Mouse (Mus musculus) myocyte (in vitro differentiated cells): ENCODE measurements around the gene Camkk2. TPM values are rescaled to one million over a fixed set of nuclear protein-coding genes. Genes with fewer than 3 reads are reported as not detected.

Experiments
- H3K27me3 ChIP-seq: one replicate; pipeline ENCODE4 v1.6.1; 2011; ENCODE audit not compliant: control insufficient read depth, insufficient read depth, insufficient read length
- H3K36me3 ChIP-seq: one replicate; pipeline ENCODE4 v1.6.1; 2011; ENCODE audit not compliant: control insufficient read depth, insufficient read depth
- H3K4me2 ChIP-seq: one replicate; pipeline ENCODE4 v1.6.1; 2011; ENCODE audit warnings: low read depth, control low read depth
- H3K4me3 ChIP-seq: one replicate; pipeline ENCODE4 v1.5.1; 2011; ENCODE audit warnings: mild to moderate bottlenecking, control low read depth, moderate library complexity
- H3K79me2 ChIP-seq: one replicate; pipeline ENCODE4 v1.6.1; 2011; ENCODE audit not compliant: control insufficient read depth, insufficient read depth
- H3ac ChIP-seq: one replicate; pipeline ENCODE4 v1.6.1; 2011; ENCODE audit not compliant: control insufficient read depth, insufficient read length
- CEBPB ChIP-seq: IDR thresholded peaks from 2 replicates; pipeline ENCODE4 v1.6.1; 2011; ENCODE audit warnings: mild to moderate bottlenecking, moderate library complexity; ENCODE audit not compliant: poor library complexity, insufficient read depth, severe bottlenecking
- E2F4 ChIP-seq: IDR thresholded peaks from one replicate; pipeline ENCODE4 v1.6.1; 2011; ENCODE audit warnings: mild to moderate bottlenecking, control low read depth, moderate library complexity; ENCODE audit not compliant: insufficient read depth
- MAX ChIP-seq: IDR thresholded peaks from one replicate; pipeline ENCODE4 v1.6.1; 2011; ENCODE audit warnings: low read depth, mild to moderate bottlenecking, control low read depth
- MYOD1 ChIP-seq, 3 experiments: IDR thresholded peaks; one replicate each; pipeline ENCODE4 v1.6.1; 2011; ENCODE audit warnings: control low read depth in 2 of 3, low read depth in 2 of 3, mild to moderate bottlenecking in 2 of 3, moderate library complexity in 1 of 3; ENCODE audit not compliant: insufficient read length in 2 of 3, control insufficient read depth in 1 of 3
- MYOG ChIP-seq, 3 experiments: IDR thresholded peaks; one replicate each; pipeline ENCODE4 v1.6.1; 2011; ENCODE audit warnings: control low read depth in 2 of 3, low read depth in 2 of 3, mild to moderate bottlenecking in 2 of 3; ENCODE audit not compliant: insufficient read length in 2 of 3, control insufficient read depth in 1 of 3, insufficient read depth in 1 of 3
- POLR2A ChIP-seq: IDR thresholded peaks from one replicate; pipeline ENCODE4 v1.6.1; 2011; ENCODE audit warnings: low read depth, mild to moderate bottlenecking, control low read depth, moderate library complexity; ENCODE audit not compliant: insufficient read length
- POLR2AphosphoS2 ChIP-seq: IDR thresholded peaks from one replicate; pipeline ENCODE4 v1.6.1; 2011; ENCODE audit warnings: low read depth, control low read depth; ENCODE audit not compliant: insufficient read length
- REST ChIP-seq: IDR thresholded peaks from one replicate; pipeline ENCODE4 v1.6.1; 2011; ENCODE audit warnings: mild to moderate bottlenecking, control low read depth, moderate library complexity; ENCODE audit not compliant: insufficient read depth, insufficient read length
- SRF ChIP-seq: IDR thresholded peaks from one replicate; pipeline ENCODE4 v1.6.1; 2011; ENCODE audit warnings: low read depth; ENCODE audit not compliant: control insufficient read depth, insufficient read length
- TCF12 ChIP-seq: IDR thresholded peaks from one replicate; pipeline ENCODE4 v1.6.1; 2011; ENCODE audit warnings: mild to moderate bottlenecking, control low read depth; ENCODE audit not compliant: poor library complexity, insufficient read depth, severe bottlenecking
- TCF3 ChIP-seq: IDR thresholded peaks from one replicate; pipeline ENCODE4 v1.6.1; 2011; ENCODE audit warnings: low read depth, control low read depth; ENCODE audit not compliant: insufficient read length
- USF1 ChIP-seq: IDR thresholded peaks from one replicate; pipeline ENCODE4 v1.6.1; 2011; ENCODE audit warnings: low read depth, mild to moderate bottlenecking, control low read depth, moderate library complexity
- polyA plus RNA-seq: library from polyadenylated mRNA; unstranded; fragments of >200 nt; fragmentation: generic; extraction: Trizol; gene quantifications from one replicate; pipeline ENCODE4 v1.2.1, GENCODE M21; 2012; ENCODE audit warnings: missing spikeins

Gene Camkk2
- polyA plus RNA-seq, 1 experiment: 8.2 TPM

GRCm38 (mm10) chr5:122689153-122689552 lies 90.1 kb downstream of the Camkk2 start:
- H3K27me3 ChIP-seq: peaks cover 5% of the 10 kb centered on the region
- no peaks in the 10 kb centered on the region for H3K36me3 ChIP-seq
- TF ChIP-seq SRF: no peak
- no peak for TF ChIP-seq REST
- TF ChIP-seq POLR2AphosphoS2: no peak
- TF ChIP-seq MYOD1 (IDR thresholded peaks at IDR 0.05; ENCODE audit: control insufficient read depth in 1 of 3, insufficient read length in 2 of 3, low read depth in 2 of 3): no peak
- TF ChIP-seq E2F4: no peak
- TF ChIP-seq TCF12: no peak
- no peak for TF ChIP-seq MYOG (IDR thresholded peaks at IDR 0.05; ENCODE audit: control insufficient read depth in 1 of 3, insufficient read depth in 1 of 3, insufficient read length in 2 of 3, low read depth in 2 of 3)
- TF ChIP-seq TCF3: no peak
- TF ChIP-seq MAX: no peak
- no peak for TF ChIP-seq POLR2A
- TF ChIP-seq CEBPB: no peak
- TF ChIP-seq USF1: no peak
- H3K4me3 ChIP-seq: no peak overlapping the region
- no peak overlapping the region for H3ac ChIP-seq
- no peaks in the 10 kb centered on the region for H3K79me2 ChIP-seq
- H3K4me2 ChIP-seq: no peak overlapping the region

DNA sequence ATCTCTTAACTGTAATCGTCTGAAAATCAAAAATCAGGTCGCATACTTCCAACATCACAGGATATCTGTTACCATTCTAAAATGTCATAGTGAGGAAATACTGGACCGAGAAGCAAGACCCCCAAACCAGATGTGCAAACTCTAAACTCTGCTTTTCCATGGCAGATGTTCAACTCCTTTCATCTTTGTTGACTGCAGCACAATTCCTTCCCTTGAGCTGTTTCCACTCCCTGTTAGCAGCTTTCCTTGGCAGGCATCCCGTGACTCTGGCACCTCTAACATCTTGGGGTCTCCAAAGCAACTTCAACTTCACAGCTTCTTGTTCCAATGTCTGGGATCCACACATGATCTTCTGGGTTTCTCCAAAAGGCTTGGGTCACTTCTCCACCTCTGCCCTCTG lies 91.8 kb downstream of the Camkk2 start:
- H3K4me3 ChIP-seq: no peak overlapping the region
- H3K36me3 ChIP-seq: no peaks in the 10 kb centered on the region
- no peaks in the 10 kb centered on the region for H3K79me2 ChIP-seq
- H3K27me3 ChIP-seq: peaks cover 5% of the 10 kb centered on the region
- H3K4me2 ChIP-seq: no peak overlapping the region
- H3ac ChIP-seq: no peak overlapping the region
- TF ChIP-seq MYOD1 (IDR thresholded peaks at IDR 0.05; ENCODE audit: control insufficient read depth in 1 of 3, insufficient read length in 2 of 3, low read depth in 2 of 3): no peak
- no peak for TF ChIP-seq SRF
- no peak for TF ChIP-seq POLR2A
- no peak for TF ChIP-seq TCF12
- no peak for TF ChIP-seq USF1
- TF ChIP-seq MYOG (IDR thresholded peaks at IDR 0.05; ENCODE audit: control insufficient read depth in 1 of 3, insufficient read depth in 1 of 3, insufficient read length in 2 of 3, low read depth in 2 of 3): no peak
- no peak for TF ChIP-seq MAX
- no peak for TF ChIP-seq E2F4
- no peak for TF ChIP-seq CEBPB
- TF ChIP-seq REST: no peak
- no peak for TF ChIP-seq POLR2AphosphoS2
- no peak for TF ChIP-seq TCF3

DNA sequence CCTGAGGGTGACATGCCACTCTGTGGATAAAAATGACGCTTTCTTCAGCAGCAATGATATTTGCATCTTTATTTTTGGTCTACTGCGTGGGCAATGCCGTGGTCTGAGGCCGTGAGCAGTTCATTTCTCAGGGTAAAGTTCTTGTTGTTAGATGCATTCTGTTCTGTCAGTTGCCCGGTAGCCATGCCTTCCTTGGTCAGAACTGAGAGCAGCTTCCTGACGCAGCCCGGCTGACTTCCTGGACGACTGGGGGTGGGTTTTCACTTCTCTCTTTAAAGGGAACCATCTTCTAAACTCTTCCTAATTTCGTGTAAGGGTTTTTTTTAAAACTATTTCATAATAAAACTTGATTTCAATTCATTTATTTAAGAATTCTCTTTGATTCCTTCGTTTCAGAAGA lies 95.3 kb downstream of the Camkk2 start:
- no peak overlapping the region for H3K4me2 ChIP-seq
- no peak overlapping the region for H3ac ChIP-seq
- TF ChIP-seq REST (no peak), MYOD1 (IDR thresholded peaks at IDR 0.05; ENCODE audit: control insufficient read depth in 1 of 3, insufficient read length in 2 of 3, low read depth in 2 of 3) (no peak), POLR2A (no peak), TCF12 (no peak), CEBPB (no peak), SRF (no peak), MYOG (IDR thresholded peaks at IDR 0.05; ENCODE audit: control insufficient read depth in 1 of 3, insufficient read depth in 1 of 3, insufficient read length in 2 of 3, low read depth in 2 of 3) (no peak), USF1 (no peak), TCF3 (no peak), POLR2AphosphoS2 (no peak), E2F4 (no peak), MAX (no peak)
- H3K27me3 ChIP-seq: no peaks in the 10 kb centered on the region
- no peaks in the 10 kb centered on the region for H3K79me2 ChIP-seq
- H3K36me3 ChIP-seq: no peaks in the 10 kb centered on the region
- no peak overlapping the region for H3K4me3 ChIP-seq

- Histone ChIP-seq H3K27me3 (no peaks in the 10 kb centered on the region), H3K36me3 (no peaks in the 10 kb centered on the region), H3K4me2 (no peak overlapping the region), H3ac (no peak overlapping the region), H3K79me2 (no peaks in the 10 kb centered on the region), H3K4me3 (no peak overlapping the region)
- TF ChIP-seq TCF3 (no peak), CEBPB (no peak), SRF (no peak), TCF12 (no peak), E2F4 (no peak), MYOG (IDR thresholded peaks at IDR 0.05; ENCODE audit: control insufficient read depth in 1 of 3, insufficient read depth in 1 of 3, insufficient read length in 2 of 3, low read depth in 2 of 3) (no peak), POLR2A (no peak), MYOD1 (IDR thresholded peaks at IDR 0.05; ENCODE audit: control insufficient read depth in 1 of 3, insufficient read length in 2 of 3, low read depth in 2 of 3) (no peak), REST (no peak), USF1 (no peak), POLR2AphosphoS2 (no peak)
Measured at GRCm38 (mm10) chr5:122681276-122681675, 97.9 kb downstream of the Camkk2 start.

Other genes with a start within 250 kb of the Camkk2 start
- gene Ift81, start 164.9 kb downstream of the Camkk2 start, polyA plus RNA-seq: 5.6 TPM
- 2.2 TPM for gene P2rx7, start 135.5 kb downstream of the Camkk2 start, polyA plus RNA-seq
- 23.2 TPM for gene P2rx4, start 71.9 kb downstream of the Camkk2 start, polyA plus RNA-seq
- gene Anapc5, start 41.9 kb upstream of the Camkk2 start, polyA plus RNA-seq: 197 TPM
- 8.2 TPM for gene Rnf34, start 70.6 kb upstream of the Camkk2 start, polyA plus RNA-seq
- 10.1 TPM for gene Kdm2b, start 210.4 kb upstream of the Camkk2 start, polyA plus RNA-seq
- 36.7 TPM for gene Orai1, start 235.7 kb upstream of the Camkk2 start, polyA plus RNA-seq